Mouse (Mus musculus): ENCODE data around the gene Fam126a. TPM values are rescaled to one million over a fixed set of nuclear protein-coding genes. Genes with fewer than 3 reads are reported as not detected.

Fam126a gene
- 46.7 to 57.4 TPM (median 49.3 TPM) in 3 replicates for total RNA-seq (2017)

- peak; percentile 98 for ATAC-seq (replicated peaks; ENCODE audit: insufficient number of reproducible peaks, low FRiP score, low TSS enrichment, poor library complexity, severe bottlenecking)
Observed at GRCm38 (mm10) chr5:24030579-24030969, at the start of gene Fam126a. Fam126a (minus strand) TSS chr5:24030690.

- no peak for ATAC-seq (replicated peaks; ENCODE audit: insufficient number of reproducible peaks, low FRiP score, low TSS enrichment, poor library complexity, severe bottlenecking)
Observed at GRCm38 (mm10) chr5:24078420-24079179, 48.1 kb upstream of the Fam126a start.

GRCm38 (mm10) chr5:24077739-24078306, 47.3 kb upstream of the Fam126a start:
- no peak for ATAC-seq (replicated peaks; ENCODE audit: insufficient number of reproducible peaks, low FRiP score, low TSS enrichment, poor library complexity, severe bottlenecking)

GRCm38 (mm10) chr5:24076986-24077718, 46.7 kb upstream of the Fam126a start:
- peak; percentile 72 for ATAC-seq (replicated peaks; ENCODE audit: insufficient number of reproducible peaks, low FRiP score, low TSS enrichment, poor library complexity, severe bottlenecking)

- no peak for ATAC-seq (replicated peaks; ENCODE audit: insufficient number of reproducible peaks, low FRiP score, low TSS enrichment, poor library complexity, severe bottlenecking)
Observed at GRCm38 (mm10) chr5:24072031-24072430, 41.5 kb upstream of the Fam126a start.

GRCm38 (mm10) chr5:24068955-24069354, 38.5 kb upstream of the Fam126a start:
- no peak for ATAC-seq (replicated peaks; ENCODE audit: insufficient number of reproducible peaks, low FRiP score, low TSS enrichment, poor library complexity, severe bottlenecking)

- no peak for ATAC-seq (replicated peaks; ENCODE audit: insufficient number of reproducible peaks, low FRiP score, low TSS enrichment, poor library complexity, severe bottlenecking)
Observed at GRCm38 (mm10) chr5:24063545-24063944, 33.1 kb upstream of the Fam126a start.

- ATAC-seq (replicated peaks; ENCODE audit: insufficient number of reproducible peaks, low FRiP score, low TSS enrichment, poor library complexity, severe bottlenecking): no peak
Observed at GRCm38 (mm10) chr5:24063034-24063433, 32.5 kb upstream of the Fam126a start.

- ATAC-seq (replicated peaks; ENCODE audit: insufficient number of reproducible peaks, low FRiP score, low TSS enrichment, poor library complexity, severe bottlenecking): no peak
Observed at GRCm38 (mm10) chr5:24060949-24061348, 30.5 kb upstream of the Fam126a start.

GRCm38 (mm10) chr5:24057592-24057991, 27.1 kb upstream of the Fam126a start:
- ATAC-seq (replicated peaks; ENCODE audit: insufficient number of reproducible peaks, low FRiP score, low TSS enrichment, poor library complexity, severe bottlenecking): no peak

- ATAC-seq (replicated peaks; ENCODE audit: insufficient number of reproducible peaks, low FRiP score, low TSS enrichment, poor library complexity, severe bottlenecking): no peak
Observed at GRCm38 (mm10) chr5:24056865-24057264, 26.4 kb upstream of the Fam126a start.

GRCm38 (mm10) chr5:24054382-24054781, 23.9 kb upstream of the Fam126a start:
- no peak for ATAC-seq (replicated peaks; ENCODE audit: insufficient number of reproducible peaks, low FRiP score, low TSS enrichment, poor library complexity, severe bottlenecking)

GRCm38 (mm10) chr5:24053245-24054190, 23.0 kb upstream of the Fam126a start:
- no peak for ATAC-seq (replicated peaks; ENCODE audit: insufficient number of reproducible peaks, low FRiP score, low TSS enrichment, poor library complexity, severe bottlenecking)

GRCm38 (mm10) chr5:24051755-24052675, 21.5 kb upstream of the Fam126a start:
- ATAC-seq (replicated peaks; ENCODE audit: insufficient number of reproducible peaks, low FRiP score, low TSS enrichment, poor library complexity, severe bottlenecking): no peak

GRCm38 (mm10) chr5:24047821-24048220, 17.3 kb upstream of the Fam126a start:
- ATAC-seq (replicated peaks; ENCODE audit: insufficient number of reproducible peaks, low FRiP score, low TSS enrichment, poor library complexity, severe bottlenecking): no peak

GRCm38 (mm10) chr5:24047001-24047400, 16.5 kb upstream of the Fam126a start:
- no peak for ATAC-seq (replicated peaks; ENCODE audit: insufficient number of reproducible peaks, low FRiP score, low TSS enrichment, poor library complexity, severe bottlenecking)

GRCm38 (mm10) chr5:24045998-24046631, 15.6 kb upstream of the Fam126a start:
- ATAC-seq (replicated peaks; ENCODE audit: insufficient number of reproducible peaks, low FRiP score, low TSS enrichment, poor library complexity, severe bottlenecking): no peak

All from monocyte, adult 5-6 weeks (primary cell).